ENCODE assay signal across 8 mouse cellular contexts in genomic region chr2:127362459-127363281, GRCm38 (mm10). TPM values are rescaled to one million over a fixed set of nuclear protein-coding genes. Genes with fewer than 3 reads are reported as not detected.
DNase-seq lines count a peak whose midpoint lies in the region; ATAC-seq and TF ChIP-seq lines count a peak whose summit lies in the region.

Adra2b (plus strand) TSS chr2:127363208.

- no peak within 1 kb of the TSS for H3K9ac ChIP-seq in forebrain, postnatal 0 days

- H3K36me3 ChIP-seq in G1E (replicated peaks) = no peaks in the 10 kb centered on the region
- no peaks in the 10 kb centered on the region for H3K36me3 ChIP-seq in forebrain, postnatal 0 days (ENCODE audit: insufficient read depth)

- H3K4me3 ChIP-seq in G1E (ENCODE audit: low read depth, low read length) = no peak within 1 kb of the TSS
- H3K4me3 ChIP-seq in forebrain, postnatal 0 days (ENCODE audit: low read depth, low read length) = peak within 1 kb of the TSS; percentile 41
- peak within 1 kb of the TSS; percentile 46 for H3K4me3 ChIP-seq in layer of hippocampus, adult 2 months
- H3K4me3 ChIP-seq in lung, adult 2 months (replicated peaks; ENCODE audit: extremely low read depth, low read depth, low read length) = peak within 1 kb of the TSS; percentile 18

- WGBS in forebrain, postnatal 0 days = under 1% methylated on average over 45 of the region's 49 CpGs
- WGBS in lung, adult 2 months = under 1% methylated on average over 49 of the region's 49 CpGs

- peaks cover 71% of the 10 kb centered on the region for H3K27me3 ChIP-seq in G1E (ENCODE audit: insufficient read depth, low read length)
- peaks cover 35% of the 10 kb centered on the region for H3K27me3 ChIP-seq in forebrain, postnatal 0 days (ENCODE audit: insufficient read depth, low read length)

- 0 out of 2 replicates have a peak, but pooled peaks have one; percentile 10 for TF ChIP-seq CTCF in G1E (IDR thresholded peaks at IDR 0.05; ENCODE audit: low read depth, low read length)
- peak; percentile 91 for TF ChIP-seq CTCF in forebrain, postnatal 0 days (IDR thresholded peaks at IDR 0.05; ENCODE audit: low read depth)
- TF ChIP-seq CTCF in layer of hippocampus, adult 2 months (conservative IDR thresholded peaks at IDR 0.05) = peak; percentile 73
- peak; percentile 84 for TF ChIP-seq CTCF in lung, adult 2 months (IDR thresholded peaks at IDR 0.05; ENCODE audit: insufficient read depth, low read length)

- ATAC-seq in G1E (ENCODE audit: extremely low read depth, insufficient number of reproducible peaks, low FRiP score, poor library complexity, severe bottlenecking) = no peak
- ATAC-seq in forebrain, postnatal 0 days = peak; percentile 86
- ATAC-seq in neutrophil, adult 5-6 weeks (ENCODE audit: extremely low read depth, insufficient number of reproducible peaks, low FRiP score, poor library complexity, severe bottlenecking) = peak; percentile 52; the same call in 1 of the 2 replicates

- no peak for TF ChIP-seq POLR2A in lung, adult 2 months (IDR thresholded peaks at IDR 0.05; ENCODE audit: borderline replicate concordance, extremely low read depth, low read depth, low read length)

- no peak within 1 kb of the TSS for H3K27ac ChIP-seq in forebrain, postnatal 0 days (ENCODE audit: low read depth, low read length)
- H3K27ac ChIP-seq in layer of hippocampus, adult 2 months = no peak within 1 kb of the TSS

- H3K9me3 ChIP-seq in G1E (replicated peaks) = no peaks in the 10 kb centered on the region
- no peaks in the 10 kb centered on the region for H3K9me3 ChIP-seq in forebrain, postnatal 0 days (ENCODE audit: low read length)

- DNase-seq in G1E (ENCODE audit: low spot score) = peak; percentile 51
- peak; percentile 75 to 81 for DNase-seq in cerebellum, adult 18-20 months
- DNase-seq in forebrain, postnatal 0 days = peak; percentile 82
- DNase-seq in heart, postnatal 4 days = peak; percentile 91
- DNase-seq in layer of hippocampus, adult 2 months (ENCODE audit: low spot score in 2 of 2) = peak; percentile 72 to 86
- DNase-seq in lung, adult 2 months = peak; percentile 72
- peak; percentile 76 for DNase-seq in testis, postnatal 14 days (ENCODE audit: low spot score)

- H3K4me1 ChIP-seq in G1E (ENCODE audit: insufficient read depth, low read depth, low read length) = peaks cover 9% of the 10 kb centered on the region
- H3K4me1 ChIP-seq in forebrain, postnatal 0 days (ENCODE audit: insufficient read depth) = no peaks in the 10 kb centered on the region
- H3K4me1 ChIP-seq in lung, adult 2 months (ENCODE audit: control insufficient read depth, insufficient read depth, low read length) = peaks cover 6% of the 10 kb centered on the region

- peak within 1 kb of the TSS; percentile 71 for H3K4me2 ChIP-seq in forebrain, postnatal 0 days (ENCODE audit: low read depth)

RNA-seq across cellular contexts. Expression of gene Adra2b, which starts in this region (rescaled TPM):
- not detected in 2 replicates for total RNA-seq in G1E (2014; fragmentation: Nextera tagmentation)
- 0.05 TPM in 1 of 2 replicates, not detected in the other for total RNA-seq in G1E (2017)
- not detected in 2 replicates for polyA plus RNA-seq in G1E (2012)
- total RNA-seq in forebrain, postnatal 0 days (2014; rRNA removed) = 0.46 and 0.67 TPM in 2 replicates
- 0.38 and 0.80 TPM in 2 replicates for polyA plus RNA-seq in forebrain, postnatal 0 days (2015; fragmentation: Nextera tagmentation; extraction: Ambion mirVana)
- under 1 TPM; 0.32 to 0.33 TPM for total RNA-seq in heart, postnatal 4 days (2021)
- under 1 TPM in 1 of 2 experiments, not detected in 1; 0.26 TPM for total RNA-seq in layer of hippocampus, adult 2 months (2021)
- polyA plus RNA-seq in lung, adult 2 months (2012; rRNA removed) = 0.48 and 0.51 TPM in 2 replicates
- total RNA-seq in neutrophil, adult 5-6 weeks (2017) = not detected in 2 replicates

Comparison
In these comparisons a context has a peak if more than half of its experiments do, and no peak if none do; other contexts are left out.
1. Peak in DNase-seq in G1E; RNA of the gene not detected or under 1 TPM.
2. Peak in DNase-seq, ATAC-seq, H3K4me3 ChIP-seq and H3K4me2 ChIP-seq in forebrain, postnatal 0 days; RNA of the gene not detected or under 1 TPM.
3. Peak in DNase-seq in heart, postnatal 4 days; RNA of the gene not detected or under 1 TPM.
4. Peak in DNase-seq and H3K4me3 ChIP-seq in layer of hippocampus, adult 2 months; RNA of the gene not detected or under 1 TPM.
5. Peak in DNase-seq and H3K4me3 ChIP-seq in lung, adult 2 months; RNA of the gene not detected or under 1 TPM.
6. Peak in ATAC-seq in neutrophil, adult 5-6 weeks; RNA of the gene not detected or under 1 TPM.
7. CTCF ChIP-seq: peak in every context shown above with its lines; median percentile 91 in forebrain, postnatal 0 days; 84 in lung, adult 2 months; 73 in layer of hippocampus, adult 2 months; 10 in G1E.